Mouse (Mus musculus) ES-E14 (cell line): Measurements from ENCODE around the gene Npcd.

ENCODE experiments used
- CHD2 ChIP-seq: IDR thresholded peaks from 2 replicates; pipeline ENCODE4 v1.6.1; 2014; ENCODE audit warnings: mild to moderate bottlenecking, low read depth, low read length, inconsistent platforms
- HCFC1 ChIP-seq: IDR thresholded peaks from 2 replicates; pipeline ENCODE4 v1.6.1; 2012; ENCODE audit warnings: low read length, inconsistent platforms, borderline replicate concordance; ENCODE audit not compliant: insufficient read depth
- MAFK ChIP-seq: IDR thresholded peaks from 2 replicates; pipeline ENCODE4 v1.6.1; 2014; ENCODE audit warnings: mild to moderate bottlenecking, low read depth, low read length, inconsistent platforms; ENCODE audit not compliant: insufficient read depth
- ZC3H11A ChIP-seq: IDR thresholded peaks from 2 replicates; pipeline ENCODE4 v1.6.1; 2012; ENCODE audit warnings: low read depth, mild to moderate bottlenecking, inconsistent platforms, low read length, borderline replicate concordance
- ZNF384 ChIP-seq: IDR thresholded peaks from 2 replicates; pipeline ENCODE4 v1.6.1; 2012; ENCODE audit warnings: low read depth, low read length, inconsistent platforms

DNA sequence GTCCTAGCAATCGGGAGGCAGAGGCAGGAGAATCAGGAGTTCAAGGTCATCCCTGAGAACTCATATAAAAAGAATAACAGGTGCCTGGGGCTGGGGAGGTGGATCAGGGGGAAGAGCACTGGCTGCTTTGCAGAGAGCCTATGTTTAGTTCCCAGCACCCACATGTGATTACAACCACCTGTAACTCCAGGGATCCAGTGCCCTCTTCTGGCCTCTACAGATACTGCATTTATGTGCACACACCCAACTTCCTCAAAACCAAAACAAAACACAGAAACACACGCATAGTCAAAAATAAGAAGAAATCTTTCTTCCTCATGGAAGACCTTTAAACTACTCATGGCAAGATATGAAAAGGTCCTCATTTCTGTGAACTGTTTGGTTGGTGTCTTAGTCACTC lies 16.1 kb upstream of the Npcd start:
- TF ChIP-seq ZNF384 (no peak), MAFK (no peak), CHD2 (no peak), ZC3H11A (no peak), HCFC1 (no peak)
